Comparison of ENCODE assay signal across 13 mouse cellular contexts in the genomic region with DNA sequence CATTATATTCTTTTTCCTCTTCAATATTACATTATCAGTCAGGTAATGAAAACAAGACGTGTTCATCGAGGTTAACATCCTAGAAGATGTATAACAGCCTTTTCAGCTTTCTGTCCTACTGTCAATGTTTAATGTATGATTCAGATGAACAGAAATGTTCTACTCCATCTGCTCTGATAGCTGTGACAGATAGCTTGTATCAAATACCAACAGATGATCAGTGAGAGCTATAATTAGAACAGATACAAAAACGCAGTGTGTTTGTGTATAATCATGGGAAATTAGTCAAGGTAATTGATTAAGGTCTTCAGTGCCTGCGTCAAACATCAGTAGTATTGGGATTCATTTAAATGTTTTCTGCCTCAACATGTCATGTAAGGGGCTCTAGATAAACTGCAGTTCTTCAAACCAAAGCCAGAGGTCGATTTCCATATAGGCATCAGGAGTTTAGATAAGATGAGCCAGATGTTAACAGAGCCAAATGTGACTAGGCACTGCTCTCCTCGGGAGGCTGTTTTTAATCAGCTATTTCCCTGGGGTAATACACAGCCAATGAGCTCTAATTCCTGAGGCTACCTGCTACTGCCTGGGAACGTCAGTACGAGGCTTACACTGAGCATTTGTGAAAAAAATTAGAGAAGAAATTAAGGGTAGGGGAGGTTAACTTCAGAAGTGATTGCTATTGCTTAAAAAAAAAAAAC.
DNase-seq lines count a peak whose midpoint lies in the region; ATAC-seq and TF ChIP-seq lines count a peak whose summit lies in the region.
"Had no signal": no experiment of that assay in that cellular context is flagged by ENCODE, and none has a peak within 500 bp of the region (broad histone marks: within the 10 kb centered on the region; RNA-seq: fewer than 3 reads in every experiment).

No protein-coding gene starts in this region.

- TF ChIP-seq CTCF in layer of hippocampus, adult 2 months (conservative IDR thresholded peaks at IDR 0.05), result peak; percentile 47
- TF ChIP-seq CTCF in forebrain, postnatal 0 days (IDR thresholded peaks at IDR 0.05; ENCODE audit: low read depth), result 0 out of 2 replicates have a peak, but pooled peaks have one; percentile 11

- H3K36me3 ChIP-seq in forebrain, embryonic 11.5 days (ENCODE audit: control insufficient read depth, insufficient read depth, low read length), result no peaks in the 10 kb centered on the region
- H3K36me3 ChIP-seq in forebrain, embryonic 13.5 days (ENCODE audit: poor library complexity, severe bottlenecking), result no peaks in the 10 kb centered on the region
- no peaks in the 10 kb centered on the region for H3K36me3 ChIP-seq in forebrain, postnatal 0 days (ENCODE audit: insufficient read depth)
- no peaks in the 10 kb centered on the region for H3K36me3 ChIP-seq in neural tube, embryonic 14.5 days (ENCODE audit: control insufficient read depth, insufficient read depth, low read length)
- H3K36me3 ChIP-seq: embryonic facial prominence, embryonic 15.5 days had no signal

- WGBS in forebrain, embryonic 11.5 days, result 63% methylated on average over 8 of the region's 8 CpGs
- WGBS in forebrain, embryonic 13.5 days, result 59% methylated on average over 8 of the region's 8 CpGs
- WGBS in forebrain, postnatal 0 days, result 44% methylated on average over 8 of the region's 8 CpGs
- 37% methylated on average over 8 of the region's 8 CpGs for WGBS in neural tube, embryonic 14.5 days

- ATAC-seq in forebrain, embryonic 11.5 days (replicated peaks; ENCODE audit: low FRiP score), result 0 out of 2 replicates have a peak, but pooled peaks have one; percentile 55
- ATAC-seq in forebrain, embryonic 13.5 days, result no peak
- no peak for ATAC-seq in forebrain, postnatal 0 days
- ATAC-seq in neural tube, embryonic 14.5 days (ENCODE audit: low read depth), result peak; percentile 85

- no peaks in the 10 kb centered on the region for H3K4me1 ChIP-seq in forebrain, embryonic 11.5 days (replicated peaks; ENCODE audit: control insufficient read depth, insufficient read depth, low read length)
- peaks cover 30% of the 10 kb centered on the region for H3K4me1 ChIP-seq in forebrain, embryonic 13.5 days
- no peaks in the 10 kb centered on the region for H3K4me1 ChIP-seq in forebrain, postnatal 0 days (ENCODE audit: insufficient read depth)
- H3K4me1 ChIP-seq in neural tube, embryonic 14.5 days (ENCODE audit: control insufficient read depth, insufficient read depth, low read length), result no peaks in the 10 kb centered on the region; the same call in 1 of the 2 replicates

- H3K27me3 ChIP-seq in forebrain, embryonic 11.5 days (ENCODE audit: control insufficient read depth, insufficient read depth, low read length), result peaks cover 2% of the 10 kb centered on the region; the same call in 1 of the 2 replicates
- H3K27me3 ChIP-seq in forebrain, embryonic 13.5 days, result no peaks in the 10 kb centered on the region
- no peaks in the 10 kb centered on the region for H3K27me3 ChIP-seq in forebrain, postnatal 0 days (ENCODE audit: insufficient read depth, low read length)
- H3K27me3 ChIP-seq in neural tube, embryonic 14.5 days (ENCODE audit: control insufficient read depth, insufficient read depth, low read length), result no peaks in the 10 kb centered on the region
- H3K27me3 ChIP-seq: embryonic facial prominence, embryonic 15.5 days had no signal

- H3K9me3 ChIP-seq in forebrain, embryonic 11.5 days (ENCODE audit: control insufficient read depth, low read length), result no peaks in the 10 kb centered on the region
- no peaks in the 10 kb centered on the region for H3K9me3 ChIP-seq in forebrain, embryonic 13.5 days (replicated peaks)
- no peaks in the 10 kb centered on the region for H3K9me3 ChIP-seq in forebrain, postnatal 0 days (ENCODE audit: low read length)
- no peaks in the 10 kb centered on the region for H3K9me3 ChIP-seq in neural tube, embryonic 14.5 days (ENCODE audit: control insufficient read depth, low read length)
- H3K9me3 ChIP-seq: embryonic facial prominence, embryonic 15.5 days had no signal

- no peak for DNase-seq in forebrain, embryonic 11.5 days (ENCODE audit: low spot score)
- no peak for DNase-seq in layer of hippocampus, adult 2 months (ENCODE audit: low spot score in 2 of 2)
- DNase-seq in layer of hippocampus, adult 11-12 months (ENCODE audit: low spot score), result no peak
- DNase-seq in forebrain, postnatal 0 days, result no peak
- DNase-seq in spleen, postnatal 14 days (ENCODE audit: low spot score in 2 of 2), result no peak
- DNase-seq in natural killer cell, adult 2 months (ENCODE audit: low spot score in 2 of 2), result no peak
- DNase-seq: gastrocnemius, postnatal 25 days; layer of hippocampus, postnatal 36 days; liver; thymus, adult 18-20 months had no signal

- no peak overlapping the region for H3K4me2 ChIP-seq in forebrain, embryonic 11.5 days (ENCODE audit: low read depth, low read length, severe bottlenecking)
- H3K4me2 ChIP-seq in forebrain, embryonic 13.5 days, result no peak overlapping the region
- no peak overlapping the region for H3K4me2 ChIP-seq in forebrain, postnatal 0 days (ENCODE audit: low read depth)
- no peak overlapping the region for H3K4me2 ChIP-seq in neural tube, embryonic 14.5 days (ENCODE audit: low read depth, low read length)
- H3K4me2 ChIP-seq: embryonic facial prominence, embryonic 15.5 days had no signal

- H3K4me3 ChIP-seq in forebrain, embryonic 11.5 days (ENCODE audit: low read depth, low read length), result no peak overlapping the region
- no peak overlapping the region for H3K4me3 ChIP-seq in forebrain, embryonic 13.5 days
- H3K4me3 ChIP-seq in layer of hippocampus, adult 2 months, result no peak overlapping the region
- no peak overlapping the region for H3K4me3 ChIP-seq in forebrain, postnatal 0 days (ENCODE audit: low read depth, low read length)
- no peak overlapping the region for H3K4me3 ChIP-seq in neural tube, embryonic 14.5 days (ENCODE audit: low read depth, low read length)
- H3K4me3 ChIP-seq: embryonic facial prominence, embryonic 15.5 days had no signal

- H3K9ac ChIP-seq in forebrain, embryonic 11.5 days (ENCODE audit: low read length), result no peak overlapping the region
- H3K9ac ChIP-seq in forebrain, embryonic 13.5 days, result no peak overlapping the region
- no peak overlapping the region for H3K9ac ChIP-seq in forebrain, postnatal 0 days
- no peak overlapping the region for H3K9ac ChIP-seq in neural tube, embryonic 14.5 days (replicated peaks; ENCODE audit: low read depth, low read length)
- H3K9ac ChIP-seq: embryonic facial prominence, embryonic 15.5 days had no signal

- H3K27ac ChIP-seq in forebrain, embryonic 11.5 days (ENCODE audit: low read depth, low read length), result no peak overlapping the region
- no peak overlapping the region for H3K27ac ChIP-seq in forebrain, embryonic 13.5 days
- H3K27ac ChIP-seq in layer of hippocampus, adult 2 months, result peak overlapping the region; percentile 66
- no peak overlapping the region for H3K27ac ChIP-seq in forebrain, postnatal 0 days (ENCODE audit: low read depth, low read length)
- no peak overlapping the region for H3K27ac ChIP-seq in neural tube, embryonic 14.5 days (ENCODE audit: low read depth, low read length)

Comparison
In these comparisons a context has a peak if more than half of its experiments do, and no peak if none do; other contexts are left out.
1. ATAC-seq: peak in forebrain, embryonic 11.5 days (single experiment) and neural tube, embryonic 14.5 days (single experiment); none in forebrain, embryonic 13.5 days (single experiment) and forebrain, postnatal 0 days (single experiment).